Mouse (Mus musculus) liver, postnatal 0 days (tissue): ENCODE results near the gene Chil5.

Experiments used
- CTCF ChIP-seq: sonication (generic); IDR thresholded peaks from 2 replicates; pipeline ENCODE4 v1.5.1; 2016; ENCODE audit warnings: antibody characterized with exemption, low read depth
- EP300 ChIP-seq: IDR thresholded peaks from 2 replicates; pipeline ENCODE4 v1.6.1; 2016; ENCODE audit warnings: antibody characterized with exemption, low read depth, mild to moderate bottlenecking

DNA sequence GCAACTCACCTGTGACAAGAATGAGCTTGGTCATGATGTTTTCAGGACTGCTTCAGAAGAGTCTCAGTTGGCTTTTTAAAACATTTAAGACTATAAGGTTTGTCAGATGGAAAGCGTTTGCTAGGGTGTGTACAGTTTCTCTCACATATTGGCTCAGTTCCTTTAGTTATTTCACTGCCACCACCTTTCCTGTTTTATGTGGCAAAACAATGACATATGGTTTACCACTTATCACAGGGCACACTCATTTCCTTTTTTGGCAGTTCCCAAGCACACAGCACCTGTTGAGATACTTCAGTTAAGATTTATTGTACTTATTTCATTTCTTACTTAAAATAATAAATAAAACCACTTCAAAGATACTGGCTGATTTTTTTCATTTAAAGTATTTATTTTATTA lies at the start of gene Chil5:
- TF ChIP-seq CTCF (no peak), EP300 (no peak)
